Mouse (Mus musculus): ENCODE data around the gene Akr1c12. TPM values are rescaled to one million over a fixed set of nuclear protein-coding genes. Genes with fewer than 3 reads are reported as not detected.

Gene Akr1c12
- polyA plus RNA-seq, 1 experiment from 2014 or later = 54.9 TPM

GRCm38 (mm10) chr13:4230841-4231623 is 48.2 kb downstream of the Akr1c12 start:
- no peak for DNase-seq (ENCODE audit: low spot score)

GRCm38 (mm10) chr13:4228441-4228840 is 50.8 kb downstream of the Akr1c12 start, which contains the start of gene Akr1c19:
Gene Akr1c19 (plus strand): TSS chr13:4228700.
- Histone ChIP-seq H3K36me3 (ENCODE audit: control insufficient read depth, insufficient read depth, low read length) (no peaks in the 10 kb centered on the region), H3K27ac (ENCODE audit: low read depth) (no peak within 1 kb of the TSS), H3K9me3 (ENCODE audit: control insufficient read depth, low read length) (no peaks in the 10 kb centered on the region), H3K9ac (ENCODE audit: low read length) (no peak within 1 kb of the TSS), H3K4me2 (ENCODE audit: low read length) (no peak within 1 kb of the TSS), H3K27me3 (replicated peaks; ENCODE audit: control insufficient read depth, insufficient read depth, low read length) (no peaks in the 10 kb centered on the region), H3K4me1 (replicated peaks; ENCODE audit: control insufficient read depth, insufficient read depth, low read length) (no peaks in the 10 kb centered on the region), H3K4me3 (ENCODE audit: low read depth, low read length) (no peak within 1 kb of the TSS)
- ATAC-seq (replicated peaks; ENCODE audit: low FRiP score, low TSS enrichment, low read depth) = no peak
- 81% methylated on average over 1 of the region's 1 CpGs for WGBS
- DNase-seq (ENCODE audit: low spot score) = no peak

More at GRCm38 (mm10) chr13:4230841-4231623, 48.2 kb downstream of the Akr1c12 start:
- Histone ChIP-seq H3K9me3 (ENCODE audit: control insufficient read depth, low read length) (no peaks in the 10 kb centered on the region), H3K4me3 (ENCODE audit: low read depth, low read length) (no peak overlapping the region), H3K4me1 (replicated peaks; ENCODE audit: control insufficient read depth, insufficient read depth, low read length) (no peaks in the 10 kb centered on the region), H3K36me3 (ENCODE audit: control insufficient read depth, insufficient read depth, low read length) (no peaks in the 10 kb centered on the region; the same call in 1 of the 2 replicates), H3K4me2 (ENCODE audit: low read length) (no peak overlapping the region), H3K27me3 (replicated peaks; ENCODE audit: control insufficient read depth, insufficient read depth, low read length) (no peaks in the 10 kb centered on the region), H3K9ac (ENCODE audit: low read length) (no peak overlapping the region), H3K27ac (ENCODE audit: low read depth) (no peak overlapping the region)
- no peak for ATAC-seq (replicated peaks; ENCODE audit: low FRiP score, low TSS enrichment, low read depth)
- WGBS = 72% methylated on average over 8 of the region's 8 CpGs

Other genes starting within 250 kb of the Akr1c12 start
- 0.88 and 1.6 TPM in 2 replicates for gene Akr1c14, start 230.4 kb downstream of the Akr1c12 start, polyA plus RNA-seq (2014; fragmentation: Nextera tagmentation; extraction: Ambion mirVana)
- 0.35 and 0.86 TPM in 2 replicates for gene Akr1c18, start 128.8 kb downstream of the Akr1c12 start, polyA plus RNA-seq (2014; fragmentation: Nextera tagmentation; extraction: Ambion mirVana)
- 91.6 and 93.0 TPM in 2 replicates for gene Akr1c13, start 88.3 kb downstream of the Akr1c12 start, polyA plus RNA-seq (2014; fragmentation: Nextera tagmentation; extraction: Ambion mirVana)
- gene Akr1c19, start 50.7 kb downstream of the Akr1c12 start, polyA plus RNA-seq (2014; fragmentation: Nextera tagmentation; extraction: Ambion mirVana) = 193 and 217 TPM in 2 replicates
- not detected in 2 replicates for gene Akr1c6, start 154.9 kb upstream of the Akr1c12 start, polyA plus RNA-seq (2014; fragmentation: Nextera tagmentation; extraction: Ambion mirVana)
- not detected in 2 replicates for gene Akr1c20, start 243.9 kb upstream of the Akr1c12 start, polyA plus RNA-seq (2014; fragmentation: Nextera tagmentation; extraction: Ambion mirVana)